Mouse (Mus musculus) forelimb bud, embryonic 11.5 days (tissue): ENCODE measurements at regions not wholly inside any gene's neighbourhood (a gene's known extent, or its start where the extent isn't known, plus 50 kb on each side); places are given as distances from the start of the nearest gene placed in this dataset.

ENCODE experiments used
- DNase-seq: peaks from one replicate; pipeline ENCODE4 v3.0.0-alpha.2; 2012; ENCODE audit warnings: low read depth, low spot score

- DNase-seq, result no peak
These were observed 66.5 kb downstream of the Htr1b start for GRCm38 (mm10) chr9:81567106-81567505.

- DNase-seq, result peak; percentile 8
These were observed 95.3 kb downstream of the Htr1b start for GRCm38 (mm10) chr9:81538354-81538753.
